Mouse (Mus musculus): ENCODE results near the gene Cwc22. TPM values are rescaled to one million over a fixed set of nuclear protein-coding genes. Genes with fewer than 3 reads are reported as not detected.

Gene Cwc22
- polyA plus RNA-seq, 2 experiments, result 11.0 to 15.8 TPM

- no peak overlapping the region for H3K27ac ChIP-seq
- no peaks in the 10 kb centered on the region for H3K4me1 ChIP-seq (replicated peaks; ENCODE audit: control insufficient read depth in 2 of 2, insufficient read depth in 2 of 2, low read length in 1 of 2)
- DNase-seq (ENCODE audit: low read depth in 3 of 3, low spot score in 3 of 3) (no peak), ATAC-seq (ENCODE audit: insufficient read depth) (no peak)
- H3K4me2 ChIP-seq (ENCODE audit: low read depth), result no peak overlapping the region
- H3K9me3 ChIP-seq (ENCODE audit: control insufficient read depth, low read length), result no peaks in the 10 kb centered on the region
- H3K36me3 ChIP-seq (replicated peaks; ENCODE audit: control insufficient read depth, insufficient read depth, low read depth), result no peaks in the 10 kb centered on the region
- H3K27me3 ChIP-seq (ENCODE audit: control insufficient read depth, insufficient read depth, low read length), result no peaks in the 10 kb centered on the region
- no peak overlapping the region for H3K4me3 ChIP-seq (ENCODE audit: insufficient read depth in 1 of 2, low read depth in 2 of 2, low read length in 2 of 2)
- no peak for TF ChIP-seq CTCF (IDR thresholded peaks at IDR 0.05; ENCODE audit: low read depth)
- no peak overlapping the region for H3K9ac ChIP-seq (replicated peaks)
- WGBS (ENCODE audit: insufficient replicate concordance), result 36% methylated on average over 1 of the region's 1 CpGs
These were observed 15.1 kb upstream of the Cwc22 start for GRCm38 (mm10) chr2:77961256-77961655.

- Histone ChIP-seq H3K27ac (no peak overlapping the region), H3K9ac (replicated peaks) (no peak overlapping the region), H3K9me3 (ENCODE audit: control insufficient read depth, low read length) (no peaks in the 10 kb centered on the region), H3K4me1 (replicated peaks; ENCODE audit: control insufficient read depth in 2 of 2, insufficient read depth in 2 of 2, low read length in 1 of 2) (no peaks in the 10 kb centered on the region), H3K4me3 (ENCODE audit: insufficient read depth in 1 of 2, low read depth in 2 of 2, low read length in 2 of 2) (no peak overlapping the region), H3K27me3 (ENCODE audit: control insufficient read depth, insufficient read depth, low read length) (no peaks in the 10 kb centered on the region), H3K4me2 (ENCODE audit: low read depth) (no peak overlapping the region), H3K36me3 (replicated peaks; ENCODE audit: control insufficient read depth, insufficient read depth, low read depth) (no peaks in the 10 kb centered on the region)
- no peak for DNase-seq (ENCODE audit: low read depth in 3 of 3, low spot score in 3 of 3)
- 62% methylated on average over 3 of the region's 3 CpGs for WGBS (ENCODE audit: insufficient replicate concordance)
- TF ChIP-seq CTCF (IDR thresholded peaks at IDR 0.05; ENCODE audit: low read depth), result no peak
- TF ChIP-seq EP300 (IDR thresholded peaks at IDR 0.05; ENCODE audit: low read depth), result no peak
- ATAC-seq (ENCODE audit: insufficient read depth), result no peak
These were observed 14.5 kb upstream of the Cwc22 start for GRCm38 (mm10) chr2:77960711-77961110.

GRCm38 (mm10) chr2:77959341-77959740, 13.2 kb upstream of the Cwc22 start:
- H3K4me1 ChIP-seq (replicated peaks; ENCODE audit: control insufficient read depth in 2 of 2, insufficient read depth in 2 of 2, low read length in 1 of 2), result no peaks in the 10 kb centered on the region
- DNase-seq (ENCODE audit: low read depth in 3 of 3, low spot score in 3 of 3) (no peak), ATAC-seq (ENCODE audit: insufficient read depth) (no peak)
- no peak overlapping the region for H3K27ac ChIP-seq
- no peak for TF ChIP-seq CTCF (IDR thresholded peaks at IDR 0.05; ENCODE audit: low read depth)
- no peak for TF ChIP-seq EP300 (IDR thresholded peaks at IDR 0.05; ENCODE audit: low read depth)
- H3K9ac ChIP-seq (replicated peaks), result no peak overlapping the region
- H3K9me3 ChIP-seq (ENCODE audit: control insufficient read depth, low read length), result no peaks in the 10 kb centered on the region
- H3K4me2 ChIP-seq (ENCODE audit: low read depth), result no peak overlapping the region
- no peaks in the 10 kb centered on the region for H3K36me3 ChIP-seq (replicated peaks; ENCODE audit: control insufficient read depth, insufficient read depth, low read depth)
- WGBS (ENCODE audit: insufficient replicate concordance), result 43% methylated on average over 1 of the region's 1 CpGs
- H3K27me3 ChIP-seq (ENCODE audit: control insufficient read depth, insufficient read depth, low read length), result no peaks in the 10 kb centered on the region
- H3K4me3 ChIP-seq (ENCODE audit: insufficient read depth in 1 of 2, low read depth in 2 of 2, low read length in 2 of 2), result no peak overlapping the region

- TF ChIP-seq CTCF (IDR thresholded peaks at IDR 0.05; ENCODE audit: low read depth) (no peak), EP300 (IDR thresholded peaks at IDR 0.05; ENCODE audit: low read depth) (no peak)
- Histone ChIP-seq H3K27me3 (ENCODE audit: control insufficient read depth, insufficient read depth, low read length) (no peaks in the 10 kb centered on the region), H3K4me1 (replicated peaks; ENCODE audit: control insufficient read depth in 2 of 2, insufficient read depth in 2 of 2, low read length in 1 of 2) (no peaks in the 10 kb centered on the region), H3K4me2 (ENCODE audit: low read depth) (no peak overlapping the region), H3K36me3 (replicated peaks; ENCODE audit: control insufficient read depth, insufficient read depth, low read depth) (no peaks in the 10 kb centered on the region), H3K27ac (no peak overlapping the region), H3K9me3 (ENCODE audit: control insufficient read depth, low read length) (no peaks in the 10 kb centered on the region), H3K9ac (replicated peaks) (no peak overlapping the region), H3K4me3 (ENCODE audit: insufficient read depth in 1 of 2, low read depth in 2 of 2, low read length in 2 of 2) (no peak overlapping the region)
- ATAC-seq (ENCODE audit: insufficient read depth) (no peak), DNase-seq (ENCODE audit: low read depth in 3 of 3, low spot score in 3 of 3) (no peak)
- WGBS (ENCODE audit: insufficient replicate concordance), result 60% methylated on average over 6 of the region's 6 CpGs
These were observed 5.3 kb upstream of the Cwc22 start for GRCm38 (mm10) chr2:77951415-77951913.

GRCm38 (mm10) chr2:77950111-77950510, 3.9 kb upstream of the Cwc22 start:
- no peak for TF ChIP-seq EP300 (IDR thresholded peaks at IDR 0.05; ENCODE audit: low read depth)
- Histone ChIP-seq H3K36me3 (replicated peaks; ENCODE audit: control insufficient read depth, insufficient read depth, low read depth) (no peaks in the 10 kb centered on the region), H3K27ac (no peak overlapping the region), H3K9ac (replicated peaks) (no peak overlapping the region), H3K4me3 (ENCODE audit: insufficient read depth in 1 of 2, low read depth in 2 of 2, low read length in 2 of 2) (no peak overlapping the region), H3K4me2 (ENCODE audit: low read depth) (no peak overlapping the region), H3K9me3 (ENCODE audit: control insufficient read depth, low read length) (no peaks in the 10 kb centered on the region), H3K4me1 (replicated peaks; ENCODE audit: control insufficient read depth in 2 of 2, insufficient read depth in 2 of 2, low read length in 1 of 2) (peaks cover 1 to 2% of the 10 kb centered on the region in 2 experiments; a peak in 3 of 4 replicates), H3K27me3 (ENCODE audit: control insufficient read depth, insufficient read depth, low read length) (no peaks in the 10 kb centered on the region)
- DNase-seq (ENCODE audit: low read depth in 3 of 3, low spot score in 3 of 3) (no peak), ATAC-seq (ENCODE audit: insufficient read depth) (no peak)
- WGBS (ENCODE audit: insufficient replicate concordance), result 25% methylated on average over 1 of the region's 1 CpGs
